Mouse (Mus musculus) kidney, postnatal 0 days (tissue): ENCODE results near the gene 2310057J18Rik. TPM values are rescaled to one million over a fixed set of nuclear protein-coding genes. Genes with fewer than 3 reads are reported as not detected.
"Not testable (repeated sequence)": the region's sequence is repeated elsewhere in the genome, so short reads cannot be mapped to it uniquely, and the experiment has no call there.

Source experiments
- ATAC-seq: fragments of 200-750 bp; cut with Nextera tagmentation; replicated peaks from 2 replicates; pipeline ENCODE4 v1.8.0; 2017; ENCODE audit warnings: low read depth, moderate number of reproducible peaks, moderate TSS enrichment, moderate library complexity; ENCODE audit not compliant: low FRiP score
- DNase-seq: peaks from one replicate; pipeline ENCODE4 v3.0.0-alpha.2; 2016; ENCODE audit warnings: low spot score
- H3K27ac ChIP-seq: fragments of 300-500 bp; sonication (generic); 2 replicates; pipeline ENCODE4 v1.5.1; 2014; ENCODE audit warnings: mild to moderate bottlenecking
- H3K27me3 ChIP-seq: fragments of 300-500 bp; sonication (generic); 2 replicates; pipeline ENCODE4 v1.6.1; 2014; ENCODE audit warnings: low read length, mixed read lengths; ENCODE audit not compliant: insufficient read depth
- H3K36me3 ChIP-seq: fragments of 300-500 bp; sonication (generic); 2 replicates; pipeline ENCODE4 v1.6.1; 2014; ENCODE audit warnings: low read length, mixed read lengths; ENCODE audit not compliant: insufficient read depth
- H3K4me1 ChIP-seq: fragments of 300-500 bp; sonication (generic); replicated peaks from 2 replicates; pipeline ENCODE4 v1.6.1; 2014; ENCODE audit warnings: antibody characterized with exemption, low read length, mixed read lengths; ENCODE audit not compliant: insufficient read depth
- H3K4me2 ChIP-seq: fragments of 300-500 bp; sonication (generic); 2 replicates; pipeline ENCODE4 v1.6.1; 2014; ENCODE audit warnings: mild to moderate bottlenecking, low read length, moderate library complexity, mixed read lengths
- H3K4me3 ChIP-seq: fragments of 300-500 bp; sonication (generic); replicated peaks from 2 replicates; pipeline ENCODE4 v1.5.1; 2014; ENCODE audit warnings: low read depth, low read length
- H3K9ac ChIP-seq: fragments of 300-500 bp; sonication (generic); 2 replicates; pipeline ENCODE4 v1.6.1; 2014; ENCODE audit warnings: low read depth, low read length
- H3K9me3 ChIP-seq: fragments of 300-500 bp; sonication (generic); replicated peaks from 2 replicates; pipeline ENCODE4 v1.6.1; 2016; ENCODE audit warnings: low read length, inconsistent platforms, mixed read lengths
- CTCF ChIP-seq: IDR thresholded peaks from 2 replicates; pipeline ENCODE4 v1.5.1; 2016; ENCODE audit warnings: antibody characterized with exemption, low read depth, mild to moderate bottlenecking, moderate library complexity
- WGBS: fragments of 180-500 bp; shearing (Covaris S2); extraction: QIAGEN DNeasy Blood & Tissue Kit; methylation state at CpG from one replicate; pipeline ENCODE4 v1.1.7; 2014; 5-methylcytosine and 5-hydroxymethylcytosine counted together
- polyA plus RNA-seq: library from polyadenylated mRNA; unstranded; fragments of >200 nt; fragmentation: Nextera tagmentation; extraction: Ambion mirVana; gene quantifications from 2 replicates; pipeline ENCODE4 v1.2.1, GENCODE M21; 2015

The 2310057J18Rik gene
- not detected in 2 replicates for polyA plus RNA-seq

DNA sequence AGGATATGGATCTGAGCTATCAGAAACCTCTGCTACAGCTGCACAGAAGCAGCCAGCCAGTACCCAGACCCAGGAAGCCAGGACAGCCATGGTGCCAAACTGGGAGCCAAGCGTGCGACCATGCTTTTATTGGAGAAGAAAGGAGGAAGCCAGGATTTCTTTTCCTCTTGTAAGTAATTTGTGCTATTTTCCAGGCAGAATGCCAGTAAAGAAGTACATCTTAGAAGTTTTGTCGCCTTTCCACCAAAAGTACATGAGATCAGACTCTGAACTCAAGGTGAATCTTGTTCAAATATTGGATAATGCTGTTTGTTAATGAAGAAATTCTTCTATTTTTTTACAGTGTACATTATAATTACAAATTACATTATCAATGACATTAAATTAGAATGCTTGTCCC, at the start of gene 2310057J18Rik:
Gene 2310057J18Rik (minus strand): TSS at position 101 of the 400 bp plus-strand sequence.
- ATAC-seq: no peak
- no peak within 1 kb of the TSS for H3K4me3 ChIP-seq
- no peak within 1 kb of the TSS for H3K9ac ChIP-seq
- no peak for DNase-seq
- no peak for TF ChIP-seq CTCF
- no peaks in the 10 kb centered on the region for H3K9me3 ChIP-seq
- no peak within 1 kb of the TSS for H3K4me2 ChIP-seq
- H3K27ac ChIP-seq: no peak within 1 kb of the TSS
- no peaks in the 10 kb centered on the region for H3K36me3 ChIP-seq
- H3K27me3 ChIP-seq: no peaks in the 10 kb centered on the region
- H3K4me1 ChIP-seq: no peaks in the 10 kb centered on the region
- WGBS: 78% methylated on average over 3 of the region's 3 CpGs

DNA sequence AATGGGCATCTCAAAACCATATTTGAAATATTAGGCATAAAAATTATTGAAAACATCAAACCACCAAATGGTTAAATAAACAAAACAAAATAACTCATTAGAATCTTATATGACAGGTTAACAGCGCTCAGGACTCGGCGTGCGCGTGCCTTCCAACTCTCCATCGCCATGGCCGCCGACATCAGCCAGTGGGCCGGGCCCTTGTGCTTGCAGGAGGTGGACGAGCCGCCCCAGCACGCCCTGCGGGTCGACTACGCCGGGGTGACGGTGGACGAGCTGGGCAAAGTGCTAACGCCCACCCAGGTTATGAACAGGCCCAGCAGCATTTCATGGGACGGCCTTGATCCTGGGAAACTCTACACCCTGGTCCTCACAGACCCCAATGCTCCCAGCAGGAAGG, 43.9 kb upstream of the 2310057J18Rik start:
- H3K4me3 ChIP-seq, H3K27me3 ChIP-seq, ATAC-seq, H3K9me3 ChIP-seq, H3K9ac ChIP-seq, H3K27ac ChIP-seq, H3K4me1 ChIP-seq, H3K36me3 ChIP-seq, DNase-seq, H3K4me2 ChIP-seq: not testable (repeated sequence)
- 93% methylated on average over 10 of the region's 20 CpGs for WGBS

DNA sequence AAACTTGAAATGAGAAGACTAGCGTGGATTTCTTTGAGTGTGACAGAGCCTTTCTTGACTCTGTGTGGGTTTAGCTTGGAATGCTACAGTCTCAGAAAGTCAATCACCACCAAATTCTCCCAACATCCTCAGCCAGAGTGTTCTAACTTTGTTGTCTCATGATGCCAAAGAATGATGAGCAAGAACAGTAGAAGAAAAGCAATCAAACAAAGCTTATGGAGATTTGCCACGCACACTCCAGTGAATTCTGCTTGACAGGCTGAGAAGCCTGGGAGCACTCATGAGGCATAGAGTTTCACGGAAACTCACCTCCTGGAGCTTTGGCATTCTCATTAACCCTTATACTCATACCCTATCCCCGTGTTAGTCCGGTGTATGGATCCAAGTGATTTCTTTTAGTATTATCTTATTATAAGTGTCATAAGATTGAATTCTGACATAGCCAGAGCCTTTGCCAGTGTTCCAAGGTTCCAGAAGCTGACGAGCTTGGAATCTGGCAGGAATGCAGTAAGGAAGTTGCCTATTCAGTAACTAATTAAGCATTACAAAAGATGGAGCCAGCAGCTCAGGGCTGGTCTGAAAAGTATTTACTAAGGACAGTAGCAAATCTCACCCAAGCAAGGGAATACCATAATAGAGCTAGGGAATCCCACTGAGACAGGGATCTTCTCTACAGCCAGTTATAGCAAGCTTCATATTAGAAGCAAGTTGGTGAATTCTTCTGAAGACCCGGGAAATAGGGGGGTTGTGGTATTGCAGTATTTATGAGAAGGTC, 33.6 kb upstream of the 2310057J18Rik start:
- Histone ChIP-seq H3K27ac (no peak overlapping the region), H3K9me3 (no peaks in the 10 kb centered on the region), H3K27me3 (no peaks in the 10 kb centered on the region), H3K4me1 (no peaks in the 10 kb centered on the region), H3K4me2 (no peak overlapping the region), H3K36me3 (no peaks in the 10 kb centered on the region), H3K9ac (no peak overlapping the region), H3K4me3 (no peak overlapping the region)
- no peak for DNase-seq
- no peak for ATAC-seq
- 72% methylated on average over 7 of the region's 7 CpGs for WGBS
- no peak for TF ChIP-seq CTCF

DNA sequence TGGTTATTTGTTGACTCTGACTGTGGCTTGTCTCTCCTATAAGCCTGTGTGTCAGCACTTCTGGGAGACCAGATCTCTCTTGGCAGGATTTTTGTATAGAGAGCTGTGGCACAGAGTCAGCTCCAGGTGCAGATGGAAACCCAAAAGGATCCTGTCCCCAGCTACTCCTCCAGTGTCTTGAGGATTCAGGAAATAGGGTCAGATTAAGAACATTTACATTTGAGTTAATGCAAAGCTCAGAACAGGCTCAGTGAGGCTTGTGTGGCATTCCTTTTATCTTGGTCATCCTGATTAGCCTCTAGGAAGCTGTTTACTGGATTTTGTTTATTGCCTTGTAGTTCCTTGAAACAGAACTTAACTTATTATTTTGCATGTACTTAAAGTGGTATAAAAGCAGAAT, 11.7 kb upstream of the 2310057J18Rik start:
- H3K4me3 ChIP-seq: no peak overlapping the region
- no peak for ATAC-seq
- TF ChIP-seq CTCF: no peak
- DNase-seq: no peak
- no peaks in the 10 kb centered on the region for H3K36me3 ChIP-seq
- H3K4me1 ChIP-seq: no peaks in the 10 kb centered on the region
- H3K27ac ChIP-seq: no peak overlapping the region
- H3K9me3 ChIP-seq: no peaks in the 10 kb centered on the region
- no peaks in the 10 kb centered on the region for H3K27me3 ChIP-seq
- H3K9ac ChIP-seq: no peak overlapping the region
- H3K4me2 ChIP-seq: no peak overlapping the region

DNA sequence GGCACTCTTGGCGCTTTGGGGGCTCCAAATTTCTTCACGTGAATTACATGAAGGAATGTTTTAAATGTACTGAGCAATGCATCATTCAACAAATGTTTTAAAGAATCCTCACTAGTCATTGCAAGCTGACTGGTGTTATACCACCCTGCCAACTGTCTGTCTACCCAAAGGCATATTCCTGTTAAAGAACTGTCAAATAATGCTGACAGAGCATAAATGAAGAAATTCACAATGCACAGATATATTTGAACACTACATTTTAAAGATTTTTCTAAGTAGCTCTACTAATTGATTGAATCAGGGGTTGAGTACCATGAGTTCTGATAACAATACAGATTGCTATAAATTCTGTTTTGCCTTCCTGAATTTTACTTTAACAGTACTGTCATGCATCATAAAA, 2.9 kb upstream of the 2310057J18Rik start:
- Histone ChIP-seq H3K4me2 (no peak overlapping the region), H3K36me3 (no peaks in the 10 kb centered on the region), H3K9ac (no peak overlapping the region), H3K27me3 (no peaks in the 10 kb centered on the region), H3K27ac (no peak overlapping the region), H3K4me1 (no peaks in the 10 kb centered on the region), H3K4me3 (no peak overlapping the region), H3K9me3 (no peaks in the 10 kb centered on the region)
- WGBS: 84% methylated on average over 2 of the region's 2 CpGs
- no peak for DNase-seq
- no peak for TF ChIP-seq CTCF
- ATAC-seq: no peak

DNA sequence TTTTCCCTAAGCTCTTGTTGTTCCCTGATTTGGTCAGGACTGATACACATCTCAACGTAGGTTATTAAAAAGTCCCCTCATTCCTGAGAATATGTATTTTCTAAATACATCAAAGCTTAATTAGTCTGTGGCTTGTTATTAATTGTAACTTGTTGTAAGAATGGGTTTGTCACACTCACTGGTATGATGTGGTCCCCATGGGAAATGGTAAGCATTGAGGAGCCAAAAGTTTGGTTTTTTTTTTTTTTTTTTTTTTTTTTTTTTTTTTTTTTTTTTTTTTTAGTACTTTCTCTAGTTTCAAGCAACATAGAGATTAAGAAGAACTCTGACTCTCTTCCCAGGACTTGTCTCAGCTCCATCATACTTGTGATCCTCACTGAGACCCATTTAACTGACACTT, 17.9 kb downstream of the 2310057J18Rik start:
- Histone ChIP-seq H3K27me3 (no peaks in the 10 kb centered on the region), H3K4me3 (no peak overlapping the region), H3K9me3 (no peaks in the 10 kb centered on the region), H3K4me2 (no peak overlapping the region), H3K36me3 (no peaks in the 10 kb centered on the region), H3K4me1 (no peaks in the 10 kb centered on the region), H3K27ac (no peak overlapping the region), H3K9ac (no peak overlapping the region)
- no peak for DNase-seq
- WGBS: 68% methylated on average over 1 of the region's 1 CpGs
- no peak for TF ChIP-seq CTCF
- ATAC-seq: no peak

DNA sequence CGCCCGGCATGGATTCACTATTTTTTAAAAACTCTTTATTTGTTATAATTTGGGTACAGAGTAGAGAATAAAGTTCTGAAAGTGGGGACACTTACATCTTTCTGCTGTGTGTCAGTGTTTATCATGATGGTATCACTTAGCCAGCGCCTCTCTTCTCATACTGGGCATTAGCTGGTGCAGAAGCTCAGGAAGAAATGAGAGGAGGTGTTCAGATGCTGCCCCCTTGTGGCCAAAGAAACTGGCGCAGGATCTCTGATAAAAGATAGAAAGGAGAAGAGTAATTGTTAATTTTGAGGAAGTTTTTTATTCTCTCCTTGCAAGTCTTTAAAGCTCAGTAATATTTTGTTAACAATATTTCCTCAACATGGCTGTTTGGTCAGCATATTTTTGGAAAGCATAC, 31.0 kb downstream of the 2310057J18Rik start:
- Histone ChIP-seq H3K9ac (no peak overlapping the region), H3K4me2 (no peak overlapping the region), H3K4me1 (no peaks in the 10 kb centered on the region), H3K4me3 (no peak overlapping the region), H3K36me3 (no peaks in the 10 kb centered on the region), H3K9me3 (no peaks in the 10 kb centered on the region), H3K27ac (no peak overlapping the region), H3K27me3 (no peaks in the 10 kb centered on the region)
- peak; percentile 84 for TF ChIP-seq CTCF
- ATAC-seq: 0 out of 2 replicates have a peak, but pooled peaks have one; percentile 29
- DNase-seq: peak; percentile 56
- WGBS: 48% methylated on average over 4 of the region's 4 CpGs
